Mouse (Mus musculus) neural tube, embryonic 14.5 days (tissue): ENCODE data around the gene Pde11a. TPM values are rescaled to one million over a fixed set of nuclear protein-coding genes. Genes with fewer than 3 reads are reported as not detected.
"Not testable (repeated sequence)": the region's sequence is repeated elsewhere in the genome, so short reads cannot be mapped to it uniquely, and the experiment has no call there.

Experiments used
- ATAC-seq: fragments of 200-750 bp; cut with Nextera tagmentation; 2 replicates; pipeline ENCODE4 v1.8.0; 2017; ENCODE audit warnings: low read depth, mild to moderate bottlenecking, moderate TSS enrichment, moderate library complexity
- H3K27ac ChIP-seq: fragments of 300-500 bp; sonication (generic); 2 replicates; pipeline ENCODE4 v1.5.1; 2014; ENCODE audit warnings: low read depth, mild to moderate bottlenecking, control low read depth, low read length, moderate library complexity, mixed read lengths
- H3K27me3 ChIP-seq: fragments of 300-500 bp; sonication (generic); 2 replicates; pipeline ENCODE4 v1.6.1; 2014; ENCODE audit warnings: low read length; ENCODE audit not compliant: control insufficient read depth, insufficient read depth
- H3K36me3 ChIP-seq: fragments of 300-500 bp; sonication (generic); 2 replicates; pipeline ENCODE4 v1.6.1; 2014; ENCODE audit warnings: low read length, mixed read lengths; ENCODE audit not compliant: control insufficient read depth, insufficient read depth
- H3K4me1 ChIP-seq: fragments of 300-500 bp; sonication (generic); 2 replicates; pipeline ENCODE4 v1.6.1; 2014; ENCODE audit warnings: low read length; ENCODE audit not compliant: control insufficient read depth, insufficient read depth
- H3K4me2 ChIP-seq: fragments of 300-500 bp; sonication (generic); 2 replicates; pipeline ENCODE4 v1.6.1; 2014; ENCODE audit warnings: mild to moderate bottlenecking, low read depth, low read length, control low read depth
- H3K4me3 ChIP-seq: fragments of 300-500 bp; sonication (generic); 2 replicates; pipeline ENCODE4 v1.5.1; 2014; ENCODE audit warnings: low read depth, low read length, control low read depth, mixed read lengths
- H3K9ac ChIP-seq: fragments of 300-500 bp; sonication (generic); replicated peaks from 2 replicates; pipeline ENCODE4 v1.6.1; 2014; ENCODE audit warnings: low read depth, mild to moderate bottlenecking, control low read depth, low read length, mixed read lengths
- H3K9me3 ChIP-seq: fragments of 300-500 bp; sonication (generic); 2 replicates; pipeline ENCODE4 v1.6.1; 2016; ENCODE audit warnings: low read length; ENCODE audit not compliant: control insufficient read depth
- WGBS: fragments of 180-500 bp; shearing (Covaris S2); extraction: QIAGEN DNeasy Blood & Tissue Kit; methylation state at CpG from one replicate; pipeline ENCODE4 v1.1.7; 2014; 5-methylcytosine and 5-hydroxymethylcytosine counted together
- polyA plus RNA-seq: library from polyadenylated mRNA; unstranded; fragments of >200 nt; fragmentation: Nextera tagmentation; extraction: Ambion mirVana; gene quantifications from 2 replicates; pipeline ENCODE4 v1.2.1, GENCODE M21; 2014

Gene Pde11a
- polyA plus RNA-seq, 1 experiment from 2014 or later, result 3.3 TPM

GRCm38 (mm10) chr2:75982626-75983025, 355.9 kb downstream of the Pde11a start:
- Histone ChIP-seq H3K4me2 (no peak overlapping the region), H3K4me3 (no peak overlapping the region), H3K27me3 (no peaks in the 10 kb centered on the region), H3K36me3 (no peaks in the 10 kb centered on the region), H3K4me1 (peaks cover 9% of the 10 kb centered on the region), H3K9me3 (no peaks in the 10 kb centered on the region), H3K9ac (no peak overlapping the region), H3K27ac (no peak overlapping the region)
- WGBS, result 98% methylated on average over 4 of the region's 4 CpGs
- ATAC-seq, result no peak

- ATAC-seq, result peak; percentile 58
- Histone ChIP-seq H3K9ac (0 out of 2 replicates have a peak within 1 kb of the TSS, but pooled peaks have one; percentile 28), H3K4me2 (peak within 1 kb of the TSS; percentile 52), H3K4me3 (peak within 1 kb of the TSS; percentile 42)
- H3K4me1 ChIP-seq, H3K9me3 ChIP-seq, H3K27ac ChIP-seq, H3K36me3 ChIP-seq, H3K27me3 ChIP-seq: not testable (repeated sequence)
- WGBS, result 3% methylated on average over 27 of the region's 34 CpGs
These were observed 357.0 kb downstream of the Pde11a start, which contains the start of gene Ttc30a1 for GRCm38 (mm10) chr2:75981440-75982081. Ttc30a1 (minus strand) TSS chr2:75981967.

GRCm38 (mm10) chr2:75980933-75981439, 357.6 kb downstream of the Pde11a start:
- H3K27me3 ChIP-seq, H3K9me3 ChIP-seq, H3K9ac ChIP-seq, H3K36me3 ChIP-seq, H3K4me1 ChIP-seq, ATAC-seq, H3K27ac ChIP-seq: not testable (repeated sequence)
- H3K4me3 ChIP-seq, result peak overlapping the region; percentile 42
- peak overlapping the region; percentile 52 for H3K4me2 ChIP-seq
- 97% methylated on average over 13 of the region's 13 CpGs for WGBS

- 21% methylated on average over 14 of the region's 24 CpGs for WGBS
- ATAC-seq, result peak; percentile 50
- not testable (repeated sequence) for H3K4me1 ChIP-seq, H3K27me3 ChIP-seq, H3K9ac ChIP-seq, H3K36me3 ChIP-seq, H3K4me2 ChIP-seq, H3K27ac ChIP-seq, H3K9me3 ChIP-seq, H3K4me3 ChIP-seq
These were observed 360.7 kb downstream of the Pde11a start, which contains the start of gene Ttc30a2 for GRCm38 (mm10) chr2:75977752-75978368. Ttc30a2 (minus strand) TSS chr2:75978170.

- H3K4me3 ChIP-seq, H3K9ac ChIP-seq, H3K27ac ChIP-seq, H3K4me1 ChIP-seq, ATAC-seq, H3K36me3 ChIP-seq, H3K27me3 ChIP-seq, H3K4me2 ChIP-seq, H3K9me3 ChIP-seq: not testable (repeated sequence)
- WGBS, result 90% methylated on average over 2 of the region's 2 CpGs
These were observed 362.5 kb downstream of the Pde11a start for GRCm38 (mm10) chr2:75976070-75976469.

- 55% methylated on average over 9 of the region's 9 CpGs for WGBS
These were observed 364.4 kb downstream of the Pde11a start for GRCm38 (mm10) chr2:75974131-75974530.

GRCm38 (mm10) chr2:75964972-75965371, 373.6 kb downstream of the Pde11a start:
- H3K27me3 ChIP-seq, result no peaks in the 10 kb centered on the region
- H3K4me3 ChIP-seq, result no peak overlapping the region
- H3K4me1 ChIP-seq, result peaks cover 7% of the 10 kb centered on the region; the same call in 1 of the 2 replicates
- no peak overlapping the region for H3K27ac ChIP-seq
- no peaks in the 10 kb centered on the region for H3K9me3 ChIP-seq
- peak; percentile 76; the same call in 1 of the 2 replicates for ATAC-seq
- H3K36me3 ChIP-seq, result no peaks in the 10 kb centered on the region
- 28% methylated on average over 5 of the region's 5 CpGs for WGBS
- H3K4me2 ChIP-seq, result peak overlapping the region; percentile 38; the same call in 1 of the 2 replicates
- H3K9ac ChIP-seq, result no peak overlapping the region

More at GRCm38 (mm10) chr2:75974131-75974530, 364.4 kb downstream of the Pde11a start:
- no peaks in the 10 kb centered on the region for H3K36me3 ChIP-seq
- no peak overlapping the region for H3K27ac ChIP-seq
- no peak overlapping the region for H3K9ac ChIP-seq
- H3K4me3 ChIP-seq, result no peak overlapping the region
- ATAC-seq, result no peak
- H3K4me2 ChIP-seq, result no peak overlapping the region
- H3K27me3 ChIP-seq, result no peaks in the 10 kb centered on the region
- no peaks in the 10 kb centered on the region for H3K9me3 ChIP-seq
- no peaks in the 10 kb centered on the region for H3K4me1 ChIP-seq

GRCm38 (mm10) chr2:75964512-75964911, 374.1 kb downstream of the Pde11a start:
- Histone ChIP-seq H3K4me1 (peaks cover 11% of the 10 kb centered on the region), H3K4me2 (peak overlapping the region; percentile 38; the same call in 1 of the 2 replicates), H3K27ac (no peak overlapping the region), H3K9me3 (no peaks in the 10 kb centered on the region), H3K9ac (no peak overlapping the region), H3K4me3 (no peak overlapping the region), H3K36me3 (no peaks in the 10 kb centered on the region), H3K27me3 (no peaks in the 10 kb centered on the region)
- WGBS, result 19% methylated on average over 14 of the region's 14 CpGs
- ATAC-seq, result peak; percentile 24; the same call in 1 of the 2 replicates

- Histone ChIP-seq H3K27me3 (no peaks in the 10 kb centered on the region), H3K36me3 (no peaks in the 10 kb centered on the region), H3K9me3 (no peaks in the 10 kb centered on the region), H3K27ac (no peak overlapping the region), H3K9ac (no peak overlapping the region), H3K4me1 (peaks cover 16% of the 10 kb centered on the region), H3K4me2 (no peak overlapping the region), H3K4me3 (no peak overlapping the region)
- no peak for ATAC-seq
- WGBS, result 68% methylated on average over 5 of the region's 5 CpGs
These were observed 374.5 kb downstream of the Pde11a start for GRCm38 (mm10) chr2:75964051-75964450.
